Mouse (Mus musculus): ENCODE measurements at regions not wholly inside any gene's neighbourhood (a gene's known extent, or its start where the extent isn't known, plus 50 kb on each side); places are given as distances from the start of the nearest gene placed in this dataset.

GRCm38 (mm10) chr14:105675801-105676645, 220.6 kb downstream of the Spry2 start:
- H3K27me3 ChIP-seq (replicated peaks; ENCODE audit: control insufficient read depth, insufficient read depth, low read length): no peaks in the 10 kb centered on the region
- H3K9me3 ChIP-seq (ENCODE audit: control insufficient read depth, low read length): no peaks in the 10 kb centered on the region
- 27% methylated on average over 13 of the region's 13 CpGs for WGBS
- H3K27ac ChIP-seq (ENCODE audit: low read depth, low read length): 0 out of 2 replicates have a peak overlapping the region, but pooled peaks have one; percentile 29
- no peak overlapping the region for H3K4me3 ChIP-seq (ENCODE audit: low read length)
- H3K4me1 ChIP-seq (ENCODE audit: control insufficient read depth, insufficient read depth, low read depth, low read length): peaks cover 4% of the 10 kb centered on the region
- H3K4me2 ChIP-seq (ENCODE audit: low read length): no peak overlapping the region
- H3K36me3 ChIP-seq (ENCODE audit: control insufficient read depth, insufficient read depth, low read length): no peaks in the 10 kb centered on the region
- no peak overlapping the region for H3K9ac ChIP-seq (ENCODE audit: low read depth, low read length)
- peak; percentile 50 for ATAC-seq

DNA sequence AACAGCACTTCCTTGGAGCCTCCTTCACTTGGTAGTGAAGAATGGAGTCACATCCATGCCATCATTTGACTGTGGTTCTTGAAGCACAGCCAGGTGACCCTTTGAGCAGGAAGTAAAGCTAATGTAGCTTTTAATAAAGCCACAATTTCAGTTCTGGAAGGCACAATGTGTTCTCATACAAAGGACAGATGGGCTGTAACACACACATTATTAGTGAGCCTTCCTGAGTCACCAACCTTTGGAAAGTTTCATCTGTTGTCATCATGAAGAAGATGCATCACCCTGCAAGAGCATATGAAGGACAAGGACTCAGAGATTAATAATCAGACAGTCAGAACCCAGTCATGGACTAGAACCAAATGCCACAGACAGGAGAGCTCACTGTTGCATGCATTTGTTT, 221.6 kb downstream of the Spry2 start:
- Histone ChIP-seq H3K4me2 (ENCODE audit: low read length) (no peak overlapping the region), H3K4me3 (ENCODE audit: low read length) (no peak overlapping the region), H3K27me3 (replicated peaks; ENCODE audit: control insufficient read depth, insufficient read depth, low read length) (no peaks in the 10 kb centered on the region), H3K9ac (ENCODE audit: low read depth, low read length) (no peak overlapping the region), H3K36me3 (ENCODE audit: control insufficient read depth, insufficient read depth, low read length) (no peaks in the 10 kb centered on the region), H3K27ac (ENCODE audit: low read depth, low read length) (no peak overlapping the region), H3K4me1 (ENCODE audit: control insufficient read depth, insufficient read depth, low read depth, low read length) (peaks cover 4% of the 10 kb centered on the region), H3K9me3 (ENCODE audit: control insufficient read depth, low read length) (no peaks in the 10 kb centered on the region)
- ATAC-seq: no peak

DNA sequence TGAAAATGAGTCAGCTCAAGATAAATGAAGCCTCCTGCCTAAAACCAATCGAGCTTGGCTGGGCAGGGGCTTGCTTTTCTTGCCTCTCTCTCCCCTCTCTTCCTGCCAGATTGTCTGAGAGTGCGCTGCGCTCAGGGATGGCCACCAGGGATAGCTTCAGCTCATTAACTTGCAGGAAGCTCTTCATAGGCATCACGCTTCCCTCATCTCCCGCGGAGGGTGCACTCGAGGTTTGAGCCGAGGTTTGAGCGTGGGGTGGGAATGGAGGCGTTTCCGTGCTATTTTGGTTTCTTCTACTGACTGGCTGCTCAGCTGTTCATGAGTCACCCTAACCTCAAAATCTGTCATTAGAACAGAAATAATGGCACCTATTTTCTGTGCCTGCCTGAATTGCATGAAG, 227.7 kb downstream of the Spry2 start:
- Histone ChIP-seq H3K9ac (ENCODE audit: low read depth, low read length) (peak overlapping the region; percentile 38; the same call in 1 of the 2 replicates), H3K4me2 (ENCODE audit: low read length) (peak overlapping the region; percentile 48), H3K4me1 (ENCODE audit: control insufficient read depth, insufficient read depth, low read depth, low read length) (peaks cover 4% of the 10 kb centered on the region), H3K4me3 (ENCODE audit: low read length) (peak overlapping the region; percentile 16), H3K27ac (ENCODE audit: low read depth, low read length) (peak overlapping the region; percentile 29; the same call in 1 of the 2 replicates), H3K9me3 (ENCODE audit: control insufficient read depth, low read length) (no peaks in the 10 kb centered on the region), H3K36me3 (ENCODE audit: control insufficient read depth, insufficient read depth, low read length) (no peaks in the 10 kb centered on the region), H3K27me3 (replicated peaks; ENCODE audit: control insufficient read depth, insufficient read depth, low read length) (no peaks in the 10 kb centered on the region)
- WGBS: 15% methylated on average over 11 of the region's 11 CpGs
- ATAC-seq: peak; percentile 79

GRCm38 (mm10) chr14:105664671-105665198, 231.9 kb downstream of the Spry2 start:
- peak; percentile 40; the same call in 1 of the 2 replicates for ATAC-seq
- Histone ChIP-seq H3K4me2 (ENCODE audit: low read length) (no peak overlapping the region), H3K36me3 (ENCODE audit: control insufficient read depth, insufficient read depth, low read length) (no peaks in the 10 kb centered on the region), H3K4me3 (ENCODE audit: low read length) (no peak overlapping the region), H3K4me1 (ENCODE audit: control insufficient read depth, insufficient read depth, low read depth, low read length) (peaks cover 4% of the 10 kb centered on the region), H3K9ac (ENCODE audit: low read depth, low read length) (no peak overlapping the region), H3K27me3 (replicated peaks; ENCODE audit: control insufficient read depth, insufficient read depth, low read length) (no peaks in the 10 kb centered on the region), H3K9me3 (ENCODE audit: control insufficient read depth, low read length) (no peaks in the 10 kb centered on the region; the same call in 1 of the 2 replicates), H3K27ac (ENCODE audit: low read depth, low read length) (no peak overlapping the region)
- 49% methylated on average over 7 of the region's 7 CpGs for WGBS

- H3K4me1 ChIP-seq (ENCODE audit: control insufficient read depth, insufficient read depth, low read depth, low read length): no peaks in the 10 kb centered on the region
- no peak overlapping the region for H3K4me2 ChIP-seq (ENCODE audit: low read length)
- no peak overlapping the region for H3K4me3 ChIP-seq (ENCODE audit: low read length)
- no peaks in the 10 kb centered on the region; the same call in 1 of the 2 replicates for H3K9me3 ChIP-seq (ENCODE audit: control insufficient read depth, low read length)
- no peak overlapping the region for H3K27ac ChIP-seq (ENCODE audit: low read depth, low read length)
- 61% methylated on average over 4 of the region's 4 CpGs for WGBS
- H3K27me3 ChIP-seq (replicated peaks; ENCODE audit: control insufficient read depth, insufficient read depth, low read length): no peaks in the 10 kb centered on the region
- no peaks in the 10 kb centered on the region for H3K36me3 ChIP-seq (ENCODE audit: control insufficient read depth, insufficient read depth, low read length)
- H3K9ac ChIP-seq (ENCODE audit: low read depth, low read length): no peak overlapping the region
- ATAC-seq: no peak
These were observed 233.1 kb downstream of the Spry2 start for GRCm38 (mm10) chr14:105663472-105663871.

DNA sequence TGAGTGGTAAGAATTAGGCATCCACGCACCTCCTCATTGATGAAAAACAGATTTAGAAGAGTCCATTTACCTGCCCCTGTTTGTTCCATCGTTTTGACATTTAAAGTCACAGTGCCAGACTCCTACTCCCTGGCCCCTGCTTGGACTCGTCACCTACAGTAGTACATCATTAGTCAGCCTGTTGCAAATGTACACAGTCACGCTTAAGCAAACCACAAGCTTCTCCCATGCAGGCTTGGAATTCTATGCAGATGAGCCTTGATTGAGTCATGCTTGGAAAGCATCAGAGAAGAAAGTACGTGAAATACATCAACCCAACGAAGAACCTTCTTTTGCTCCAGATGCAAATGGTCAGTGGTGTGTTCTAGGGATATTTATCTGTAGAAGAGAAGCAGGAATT, 233.8 kb downstream of the Spry2 start:
- no peaks in the 10 kb centered on the region for H3K4me1 ChIP-seq (ENCODE audit: control insufficient read depth, insufficient read depth, low read depth, low read length)
- H3K36me3 ChIP-seq (ENCODE audit: control insufficient read depth, insufficient read depth, low read length): no peaks in the 10 kb centered on the region
- no peaks in the 10 kb centered on the region for H3K27me3 ChIP-seq (replicated peaks; ENCODE audit: control insufficient read depth, insufficient read depth, low read length)
- H3K27ac ChIP-seq (ENCODE audit: low read depth, low read length): no peak overlapping the region
- H3K4me3 ChIP-seq (ENCODE audit: low read length): no peak overlapping the region
- no peak for ATAC-seq
- no peak overlapping the region for H3K4me2 ChIP-seq (ENCODE audit: low read length)
- no peaks in the 10 kb centered on the region; the same call in 1 of the 2 replicates for H3K9me3 ChIP-seq (ENCODE audit: control insufficient read depth, low read length)
- no peak overlapping the region for H3K9ac ChIP-seq (ENCODE audit: low read depth, low read length)
- 84% methylated on average over 6 of the region's 6 CpGs for WGBS

DNA sequence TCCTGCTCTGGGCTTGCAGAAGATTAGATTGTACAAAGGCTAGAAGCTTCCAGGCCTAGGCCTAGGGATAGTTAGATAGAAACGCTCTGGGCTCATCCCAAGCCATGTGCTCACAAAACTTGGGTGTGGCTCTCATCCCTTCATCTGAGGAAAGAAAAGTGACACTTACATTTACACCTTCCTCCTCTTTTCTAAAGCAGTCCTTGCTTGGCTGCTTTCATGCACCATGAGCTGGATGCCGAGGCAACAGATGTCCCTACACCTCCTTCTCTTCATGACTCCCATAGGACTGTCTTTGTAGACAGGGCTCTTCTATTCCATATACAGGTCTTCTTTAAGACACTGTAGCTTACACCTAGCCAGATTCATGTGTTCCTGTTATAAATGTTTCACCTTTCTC, 238.3 kb downstream of the Spry2 start:
- H3K27me3 ChIP-seq (replicated peaks; ENCODE audit: control insufficient read depth, insufficient read depth, low read length): no peaks in the 10 kb centered on the region
- ATAC-seq: no peak
- no peak overlapping the region for H3K27ac ChIP-seq (ENCODE audit: low read depth, low read length)
- H3K9me3 ChIP-seq (ENCODE audit: control insufficient read depth, low read length): no peaks in the 10 kb centered on the region; the same call in 1 of the 2 replicates
- 98% methylated on average over 2 of the region's 2 CpGs for WGBS
- H3K36me3 ChIP-seq (ENCODE audit: control insufficient read depth, insufficient read depth, low read length): no peaks in the 10 kb centered on the region
- H3K9ac ChIP-seq (ENCODE audit: low read depth, low read length): no peak overlapping the region
- no peak overlapping the region for H3K4me2 ChIP-seq (ENCODE audit: low read length)
- no peak overlapping the region for H3K4me3 ChIP-seq (ENCODE audit: low read length)
- H3K4me1 ChIP-seq (ENCODE audit: control insufficient read depth, insufficient read depth, low read depth, low read length): no peaks in the 10 kb centered on the region

GRCm38 (mm10) chr14:105647166-105647565, 249.5 kb downstream of the Spry2 start:
- Histone ChIP-seq H3K4me2 (ENCODE audit: low read length) (no peak overlapping the region), H3K9ac (ENCODE audit: low read depth, low read length) (no peak overlapping the region), H3K27ac (ENCODE audit: low read depth, low read length) (no peak overlapping the region), H3K4me3 (ENCODE audit: low read length) (no peak overlapping the region), H3K27me3 (replicated peaks; ENCODE audit: control insufficient read depth, insufficient read depth, low read length) (no peaks in the 10 kb centered on the region), H3K36me3 (ENCODE audit: control insufficient read depth, insufficient read depth, low read length) (no peaks in the 10 kb centered on the region), H3K9me3 (ENCODE audit: control insufficient read depth, low read length) (no peaks in the 10 kb centered on the region), H3K4me1 (ENCODE audit: control insufficient read depth, insufficient read depth, low read depth, low read length) (no peaks in the 10 kb centered on the region)
- WGBS: 95% methylated on average over 3 of the region's 3 CpGs
- no peak for ATAC-seq

DNA sequence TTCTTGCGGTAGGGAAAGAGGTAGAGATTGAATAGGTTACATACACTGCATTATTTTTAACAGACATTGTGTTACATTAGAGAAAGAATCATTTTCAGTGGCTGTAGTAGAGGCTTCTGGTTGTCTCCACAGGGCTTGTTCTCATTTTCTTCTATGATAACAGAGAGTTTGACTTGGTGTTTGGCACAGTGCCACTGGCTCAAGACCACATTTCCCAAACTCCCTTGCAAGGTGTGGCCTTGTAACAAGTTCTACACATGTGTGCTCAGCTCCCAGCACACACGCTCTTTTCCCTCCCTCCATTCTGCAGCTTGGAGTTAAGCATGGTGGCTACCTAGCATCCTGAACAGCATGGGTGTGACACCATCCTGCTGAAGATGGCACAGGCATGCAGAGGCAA, 252.2 kb downstream of the Spry2 start:
- WGBS: 85% methylated on average over 2 of the region's 2 CpGs
- H3K27ac ChIP-seq (ENCODE audit: low read depth, low read length): no peak overlapping the region
- no peak overlapping the region for H3K4me2 ChIP-seq (ENCODE audit: low read length)
- H3K36me3 ChIP-seq (ENCODE audit: control insufficient read depth, insufficient read depth, low read length): no peaks in the 10 kb centered on the region
- no peak for ATAC-seq
- H3K27me3 ChIP-seq (replicated peaks; ENCODE audit: control insufficient read depth, insufficient read depth, low read length): no peaks in the 10 kb centered on the region
- no peak overlapping the region for H3K4me3 ChIP-seq (ENCODE audit: low read length)
- H3K4me1 ChIP-seq (ENCODE audit: control insufficient read depth, insufficient read depth, low read depth, low read length): no peaks in the 10 kb centered on the region
- H3K9ac ChIP-seq (ENCODE audit: low read depth, low read length): no peak overlapping the region
- no peaks in the 10 kb centered on the region for H3K9me3 ChIP-seq (ENCODE audit: control insufficient read depth, low read length)
